Mouse (Mus musculus) kidney, embryonic 14.5 days (tissue): ENCODE data around the gene Nifk. TPM values are rescaled to one million over a fixed set of nuclear protein-coding genes. Genes with fewer than 3 reads are reported as not detected.

Experiments used
- ATAC-seq: fragments of 200-750 bp; cut with Nextera tagmentation; 2 replicates; pipeline ENCODE4 v1.8.0; 2017; ENCODE audit warnings: moderate number of reproducible peaks, mild to moderate bottlenecking, moderate TSS enrichment, moderate library complexity; ENCODE audit not compliant: low FRiP score, low TSS enrichment
- H3K27ac ChIP-seq: fragments of 300-500 bp; sonication (generic); 2 replicates; pipeline ENCODE4 v1.5.1; 2014; ENCODE audit warnings: low read depth, mild to moderate bottlenecking, low read length, moderate library complexity, mixed read lengths
- H3K27me3 ChIP-seq: fragments of 300-500 bp; sonication (generic); 2 replicates; pipeline ENCODE4 v1.6.1; 2014; ENCODE audit warnings: mild to moderate bottlenecking, low read length; ENCODE audit not compliant: control insufficient read depth, insufficient read depth
- H3K36me3 ChIP-seq: fragments of 300-500 bp; sonication (generic); 2 replicates; pipeline ENCODE4 v1.6.1; 2014; ENCODE audit warnings: low read length, mixed read lengths; ENCODE audit not compliant: control insufficient read depth, insufficient read depth
- H3K4me1 ChIP-seq: fragments of 300-500 bp; sonication (generic); 2 replicates; pipeline ENCODE4 v1.6.1; 2014; ENCODE audit warnings: low read length, mixed read lengths; ENCODE audit not compliant: control insufficient read depth, insufficient read depth
- H3K4me2 ChIP-seq: fragments of 300-500 bp; sonication (generic); replicated peaks from 2 replicates; pipeline ENCODE4 v1.6.1; 2014; ENCODE audit warnings: low read depth, mild to moderate bottlenecking, low read length
- H3K4me3 ChIP-seq: fragments of 300-500 bp; sonication (generic); 2 replicates; pipeline ENCODE4 v1.5.1; 2014; ENCODE audit warnings: mild to moderate bottlenecking, low read length
- H3K9ac ChIP-seq: fragments of 300-500 bp; sonication (generic); 2 replicates; pipeline ENCODE4 v1.6.1; 2014; ENCODE audit warnings: low read depth, mild to moderate bottlenecking, low read length, moderate library complexity
- H3K9me3 ChIP-seq: fragments of 300-500 bp; sonication (generic); 2 replicates; pipeline ENCODE4 v1.6.1; 2016; ENCODE audit warnings: low read length; ENCODE audit not compliant: control insufficient read depth
- WGBS: fragments of 180-500 bp; shearing (Covaris S2); extraction: QIAGEN DNeasy Blood & Tissue Kit; methylation state at CpG from one replicate; pipeline ENCODE4 v1.1.7; 2014; 5-methylcytosine and 5-hydroxymethylcytosine counted together
- polyA plus RNA-seq: library from polyadenylated mRNA; unstranded; fragments of >200 nt; fragmentation: Nextera tagmentation; extraction: Ambion mirVana; gene quantifications from 2 replicates; pipeline ENCODE4 v1.2.1, GENCODE M21; 2014

The Nifk gene
- polyA plus RNA-seq, 1 experiment from 2014 or later: 95.9 TPM

DNA sequence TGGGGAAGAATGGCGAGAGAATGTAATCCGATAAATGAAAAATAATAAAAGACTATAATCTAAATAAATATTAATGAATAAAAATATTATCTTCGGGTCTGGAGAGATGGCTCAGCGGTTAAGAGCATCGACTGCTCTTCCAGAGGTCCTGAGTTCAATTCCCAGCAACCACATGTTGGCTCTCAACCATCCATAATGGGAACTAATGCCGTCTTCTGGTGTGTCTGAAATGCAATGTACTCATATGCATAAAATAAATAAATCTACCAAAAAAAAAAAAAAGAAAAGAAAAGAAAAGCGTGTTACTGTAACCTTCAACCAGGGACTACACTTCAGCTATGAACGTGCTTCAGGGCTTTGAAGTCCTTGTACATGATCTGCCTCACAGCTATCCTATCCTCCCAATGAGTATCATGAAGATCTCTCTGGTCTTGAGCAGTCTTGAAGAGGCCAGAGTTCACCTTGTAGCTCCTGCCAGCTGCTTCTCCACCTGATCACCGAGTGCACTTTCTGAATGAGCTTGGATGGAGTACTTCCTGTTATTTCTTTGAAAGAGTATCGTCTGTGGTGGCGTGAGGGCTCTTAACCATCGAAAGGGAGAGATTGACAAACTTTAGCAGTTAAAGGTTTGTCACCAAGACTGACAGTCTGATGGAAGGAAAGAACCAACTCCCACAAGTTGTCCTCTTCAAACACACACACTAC, 9.9 kb upstream of the Nifk start, which contains the start of gene Tsn:
TSS of gene Tsn (minus strand) at position 118 of the 705 bp plus-strand sequence.
- Histone ChIP-seq H3K4me1 (peaks cover 4% of the 10 kb centered on the region; the same call in 1 of the 2 replicates), H3K9ac (peak within 1 kb of the TSS; percentile 89), H3K27me3 (no peaks in the 10 kb centered on the region), H3K4me3 (peak within 1 kb of the TSS; percentile 90), H3K27ac (peak within 1 kb of the TSS; percentile 89), H3K4me2 (peak within 1 kb of the TSS; percentile 74), H3K36me3 (peaks cover 10% of the 10 kb centered on the region; the same call in 1 of the 2 replicates), H3K9me3 (no peaks in the 10 kb centered on the region)
- WGBS: 58% methylated on average over 12 of the region's 12 CpGs
- peak; percentile 17 for ATAC-seq

DNA sequence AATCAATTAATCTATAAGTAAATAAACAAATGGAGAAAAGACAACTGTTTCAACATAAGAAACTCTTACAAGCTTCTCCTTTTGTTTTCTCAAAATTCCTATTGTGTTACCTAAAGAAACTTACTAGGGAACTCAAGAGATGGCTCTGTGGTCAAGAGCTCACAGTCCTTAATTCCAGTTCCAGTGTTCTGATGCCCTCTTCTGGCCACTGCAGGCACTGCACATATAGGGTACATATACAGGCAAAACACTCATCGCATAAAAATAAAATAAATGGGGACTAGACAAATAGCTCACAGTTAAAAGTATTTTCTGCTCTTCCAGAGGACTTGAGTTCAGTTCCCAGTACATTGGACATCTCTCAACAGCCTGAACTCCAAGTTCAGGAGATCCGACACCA, 943 bp upstream of the Nifk start:
- ATAC-seq: no peak
- H3K4me3 ChIP-seq: no peak overlapping the region
- no peaks in the 10 kb centered on the region for H3K9me3 ChIP-seq
- H3K36me3 ChIP-seq: peaks cover 22% of the 10 kb centered on the region
- 67% methylated on average over 2 of the region's 2 CpGs for WGBS
- no peaks in the 10 kb centered on the region for H3K27me3 ChIP-seq
- no peak overlapping the region for H3K4me2 ChIP-seq
- no peak overlapping the region for H3K9ac ChIP-seq
- peaks cover 8% of the 10 kb centered on the region; the same call in 1 of the 2 replicates for H3K4me1 ChIP-seq
- no peak overlapping the region for H3K27ac ChIP-seq

DNA sequence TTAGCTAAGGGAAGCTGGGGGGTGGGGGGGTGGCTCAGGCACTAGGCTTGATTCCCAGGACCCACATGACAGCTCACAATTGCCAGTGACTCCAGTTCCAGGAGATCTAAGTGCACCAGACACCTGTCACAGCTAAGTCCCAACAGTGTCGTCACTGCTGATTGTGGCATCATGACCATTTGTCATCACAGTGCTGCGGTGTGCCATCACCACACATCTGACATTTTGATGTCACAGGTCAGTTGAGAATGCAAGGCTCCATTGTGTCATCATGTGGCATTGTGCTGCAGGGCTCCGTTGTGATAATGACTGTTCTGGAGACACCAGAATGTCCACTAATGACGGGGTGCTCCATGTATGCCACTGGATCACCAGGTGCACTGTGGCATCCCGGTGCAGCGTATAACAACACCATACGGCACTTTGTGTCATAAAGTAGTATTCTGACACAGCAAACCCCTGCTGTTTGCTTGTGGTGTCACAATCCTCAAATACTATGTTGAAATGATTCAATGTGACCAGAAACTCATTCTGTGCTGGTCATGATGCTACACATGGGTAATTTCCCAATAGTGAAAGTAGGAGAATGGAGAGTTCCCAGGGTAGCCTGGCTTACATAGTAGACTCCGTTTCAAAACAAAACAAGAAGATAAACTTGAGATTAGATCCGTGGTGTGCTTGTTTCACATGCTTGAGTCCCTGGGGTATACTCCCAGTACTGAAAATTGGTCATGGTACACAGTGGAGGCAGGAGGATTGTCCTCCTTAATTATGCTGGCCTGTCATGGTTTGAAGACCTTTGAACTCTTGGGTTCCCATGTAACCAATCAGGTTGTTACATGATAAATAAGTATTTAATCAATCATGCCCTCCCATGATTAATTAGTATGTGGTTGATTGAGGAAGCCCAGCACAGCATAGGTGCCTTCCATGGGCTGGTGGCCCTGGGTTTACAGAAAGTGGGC, 13.4 kb downstream of the Nifk start:
- Histone ChIP-seq H3K4me3 (no peak overlapping the region), H3K4me2 (no peak overlapping the region), H3K9ac (no peak overlapping the region), H3K27ac (no peak overlapping the region), H3K36me3 (peaks cover 46% of the 10 kb centered on the region), H3K4me1 (no peaks in the 10 kb centered on the region), H3K9me3 (no peaks in the 10 kb centered on the region), H3K27me3 (no peaks in the 10 kb centered on the region)
- WGBS: 82% methylated on average over 9 of the region's 9 CpGs
- no peak for ATAC-seq

DNA sequence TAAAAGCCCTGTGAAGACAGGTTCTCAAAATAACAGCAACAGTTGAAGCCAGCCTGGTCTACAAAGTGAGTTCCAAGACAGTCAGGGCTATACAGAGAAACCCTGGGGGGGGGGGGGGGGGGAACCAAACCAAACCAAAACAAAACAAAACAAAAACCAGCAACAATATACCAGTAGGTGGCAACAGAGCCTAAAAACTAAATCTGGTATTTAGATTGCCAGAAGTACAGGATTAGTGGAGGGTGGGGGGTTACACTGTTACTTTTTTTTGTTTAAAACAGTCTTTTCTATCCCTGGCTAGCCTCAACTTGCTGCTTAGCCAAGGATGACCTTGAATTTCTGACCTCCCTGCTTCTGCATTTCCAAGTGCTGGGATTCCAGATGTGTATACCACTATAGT, 14.2 kb downstream of the Nifk start:
- Histone ChIP-seq H3K27me3 (no peaks in the 10 kb centered on the region), H3K4me3 (no peak overlapping the region), H3K9me3 (no peaks in the 10 kb centered on the region), H3K27ac (no peak overlapping the region), H3K4me2 (no peak overlapping the region), H3K36me3 (peaks cover 38% of the 10 kb centered on the region), H3K9ac (no peak overlapping the region), H3K4me1 (no peaks in the 10 kb centered on the region)
- ATAC-seq: peak; percentile 33; the same call in 1 of the 2 replicates

DNA sequence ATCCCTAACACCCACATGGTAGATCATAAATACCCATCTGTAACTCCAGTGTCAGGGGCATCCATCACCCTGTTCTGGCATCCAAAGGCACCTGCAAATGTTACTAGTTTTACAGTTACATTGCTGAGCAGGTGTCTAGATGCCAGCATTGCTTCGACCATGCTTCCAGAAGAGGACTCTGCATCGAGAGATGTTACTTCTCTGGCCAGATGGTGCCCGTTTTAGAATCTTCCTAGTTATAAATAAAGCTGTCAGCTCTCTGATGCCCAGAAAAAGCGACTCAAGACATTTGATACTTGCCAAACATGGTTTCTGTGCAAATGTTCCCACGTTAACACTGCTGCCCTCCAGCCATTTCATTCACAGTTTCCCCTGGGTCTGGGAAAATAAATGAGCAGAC, 16.3 kb downstream of the Nifk start:
- H3K9me3 ChIP-seq: no peaks in the 10 kb centered on the region

DNA sequence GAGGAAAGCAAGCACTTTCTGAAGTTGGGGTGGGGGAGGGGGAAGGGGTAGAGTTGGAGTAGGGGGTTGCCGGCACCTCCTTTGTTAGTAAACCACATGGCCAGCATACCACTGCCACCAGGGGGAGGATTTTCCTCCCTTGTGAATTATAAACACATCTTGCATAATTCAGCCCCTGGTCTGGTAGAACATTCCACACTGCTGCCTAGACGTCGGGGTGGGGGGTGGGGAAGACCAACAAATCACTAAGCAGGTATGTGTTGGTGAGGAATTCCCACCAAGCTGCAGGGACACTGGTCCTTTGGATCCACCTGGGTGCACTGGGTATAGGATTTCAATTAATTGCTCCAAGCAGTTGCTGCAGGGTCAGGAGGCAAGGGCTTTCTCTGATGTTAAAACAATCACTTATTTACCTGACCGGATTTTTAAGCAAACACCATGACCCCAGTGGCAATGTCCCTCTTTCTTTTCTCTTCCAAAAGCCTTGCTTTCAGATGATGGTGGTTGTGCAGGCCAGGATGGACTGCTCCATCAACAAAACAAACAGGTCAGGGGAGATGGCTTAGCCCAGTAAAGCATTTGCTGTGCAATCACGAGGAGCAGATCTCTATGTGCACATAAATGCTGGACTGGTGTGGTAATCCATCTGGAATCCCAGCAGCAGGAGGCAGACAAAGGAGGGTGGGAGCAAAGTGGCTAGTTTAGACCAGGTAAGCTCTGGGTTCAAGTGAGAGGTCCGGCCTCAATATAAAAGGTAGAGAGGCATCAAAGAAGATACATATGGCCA, 22.2 kb downstream of the Nifk start:
- Histone ChIP-seq H3K36me3 (no peaks in the 10 kb centered on the region), H3K9me3 (no peaks in the 10 kb centered on the region), H3K4me1 (peaks cover 7% of the 10 kb centered on the region; the same call in 1 of the 2 replicates), H3K4me2 (no peak overlapping the region), H3K27me3 (no peaks in the 10 kb centered on the region), H3K4me3 (no peak overlapping the region), H3K9ac (no peak overlapping the region), H3K27ac (peak overlapping the region; percentile 59; the same call in 1 of the 2 replicates)
- 30% methylated on average over 6 of the region's 6 CpGs for WGBS
- peak; percentile 81 for ATAC-seq

More for the DNA sequence above, 16.3 kb downstream of the Nifk start:
- 41% methylated on average over 5 of the region's 5 CpGs for WGBS
- Histone ChIP-seq H3K36me3 (peaks cover 17% of the 10 kb centered on the region), H3K4me2 (no peak overlapping the region), H3K9ac (no peak overlapping the region), H3K27ac (no peak overlapping the region), H3K27me3 (no peaks in the 10 kb centered on the region), H3K4me1 (no peaks in the 10 kb centered on the region), H3K4me3 (no peak overlapping the region)
- ATAC-seq: no peak

DNA sequence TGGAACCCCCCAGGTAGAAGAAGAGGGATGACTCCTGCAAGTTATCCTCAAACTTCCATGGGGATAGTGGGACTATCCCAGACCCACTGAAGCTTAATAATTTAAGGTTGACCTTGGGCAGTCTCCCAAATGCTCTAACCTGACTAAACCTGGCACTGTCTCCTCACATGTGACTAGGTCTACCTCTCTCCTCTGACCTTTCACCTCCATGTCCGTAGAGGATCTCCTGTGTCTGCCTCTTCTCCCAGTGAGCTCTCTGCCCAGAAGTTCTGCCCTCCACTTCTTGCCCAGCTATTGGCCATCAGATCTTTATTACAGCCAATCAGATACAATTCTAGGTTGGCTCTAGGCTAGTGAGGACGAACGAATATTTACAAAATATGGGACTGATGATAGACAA, 28.3 kb downstream of the Nifk start:
- Histone ChIP-seq H3K4me2 (no peak overlapping the region), H3K4me3 (no peak overlapping the region), H3K9ac (no peak overlapping the region), H3K27ac (no peak overlapping the region), H3K27me3 (no peaks in the 10 kb centered on the region), H3K4me1 (no peaks in the 10 kb centered on the region), H3K36me3 (no peaks in the 10 kb centered on the region), H3K9me3 (no peaks in the 10 kb centered on the region)
- 85% methylated on average over 3 of the region's 3 CpGs for WGBS
- no peak for ATAC-seq

GRCm38 (mm10) chr1:118359071-118359761, 37.6 kb downstream of the Nifk start:
- WGBS: 78% methylated on average over 6 of the region's 6 CpGs
- Histone ChIP-seq H3K4me3 (no peak overlapping the region), H3K9me3 (no peaks in the 10 kb centered on the region), H3K36me3 (no peaks in the 10 kb centered on the region), H3K9ac (no peak overlapping the region), H3K4me1 (no peaks in the 10 kb centered on the region), H3K4me2 (no peak overlapping the region), H3K27ac (no peak overlapping the region), H3K27me3 (no peaks in the 10 kb centered on the region)
- no peak for ATAC-seq
